Mouse (Mus musculus): ENCODE data around the gene Plet1. TPM values are rescaled to one million over a fixed set of nuclear protein-coding genes. Genes with fewer than 3 reads are reported as not detected.

Gene Plet1
- total RNA-seq, 2 experiments from 2014 or later: 0.88 to 1.3 TPM

- DNase-seq: no peak
These were observed 41.6 kb downstream of the Plet1 start for GRCm38 (mm10) chr9:50535930-50536329.

GRCm38 (mm10) chr9:50536603-50537135, 42.3 kb downstream of the Plet1 start:
- no peak for DNase-seq

GRCm38 (mm10) chr9:50537295-50537694, 43.0 kb downstream of the Plet1 start:
- no peak for DNase-seq

- no peak for DNase-seq
These were observed 45.8 kb downstream of the Plet1 start for GRCm38 (mm10) chr9:50540170-50540569.

- DNase-seq: no peak
These were observed 48.1 kb downstream of the Plet1 start for GRCm38 (mm10) chr9:50542401-50542800.

GRCm38 (mm10) chr9:50547859-50548478, 53.6 kb downstream of the Plet1 start:
- DNase-seq: no peak

GRCm38 (mm10) chr9:50548936-50549335, 54.6 kb downstream of the Plet1 start:
- DNase-seq: no peak

- no peak for DNase-seq
These were observed 57.9 kb downstream of the Plet1 start for GRCm38 (mm10) chr9:50552206-50552605.

GRCm38 (mm10) chr9:50553547-50553946, 59.2 kb downstream of the Plet1 start:
- no peak for DNase-seq

- DNase-seq: no peak
These were observed 60.1 kb downstream of the Plet1 start, which contains the start of gene Il18 for GRCm38 (mm10) chr9:50554241-50555093. Gene Il18 (plus strand): TSS chr9:50554827.

- DNase-seq: no peak
These were observed 60.7 kb downstream of the Plet1 start, which contains the start of gene Bco2 for GRCm38 (mm10) chr9:50555094-50555446. Gene Bco2 (minus strand): TSS chr9:50555181.

Other genes with a start within 250 kb of the Plet1 start
- 100 to 1,000 TPM; 702 to 730 TPM for gene Rpl10-ps3, start 149.6 kb upstream of the Plet1 start, total RNA-seq (2021)
- 10 to 100 TPM; 27.7 to 36.5 TPM for gene Pts, start 34.2 kb downstream of the Plet1 start, total RNA-seq (2021)
- gene Il18, start 60.3 kb downstream of the Plet1 start, total RNA-seq (2021): 1 to 10 TPM; 1.3 to 2.0 TPM
- gene Bco2, start 60.7 kb downstream of the Plet1 start, total RNA-seq (2021): under 1 TPM; 0.12 to 0.20 TPM
- not detected for gene Tex12, start 66.8 kb downstream of the Plet1 start, total RNA-seq (2021)
- 100 to 1,000 TPM; 664 to 695 TPM for gene Sdhd, start 109.3 kb downstream of the Plet1 start, total RNA-seq (2021)
- 100 to 1,000 TPM; 196 to 216 TPM for gene Timm8b, start 109.4 kb downstream of the Plet1 start, total RNA-seq (2021)
- under 1 TPM; 0.59 to 0.69 TPM for gene Pih1d2, start 122.8 kb downstream of the Plet1 start, total RNA-seq (2021)
- 10 to 100 TPM; 19.0 to 20.3 TPM for gene Nkapd1, start 122.9 kb downstream of the Plet1 start, total RNA-seq (2021)
- gene Dlat, start 165.3 kb downstream of the Plet1 start, total RNA-seq (2021): 100 to 1,000 TPM; 278 to 283 TPM
- 10 to 100 TPM in 1 of 2 experiments, 1 to 10 TPM in 1; 9.9 to 10.1 TPM for gene Dixdc1, start 245.0 kb downstream of the Plet1 start, total RNA-seq (2021)

All from heart, postnatal 4 days (tissue).